Mouse (Mus musculus): ENCODE measurements around the gene Serinc2. TPM values are rescaled to one million over a fixed set of nuclear protein-coding genes. Genes with fewer than 3 reads are reported as not detected.

Serinc2 gene
- polyA plus RNA-seq, 1 experiment, result 37.7 TPM

GRCm38 (mm10) chr4:130224071-130224470, 54.9 kb downstream of the Serinc2 start:
- H3ac ChIP-seq (ENCODE audit: control insufficient read depth, insufficient read length, low read depth), result no peak overlapping the region
- H3K79me3 ChIP-seq (ENCODE audit: low read depth), result no peaks in the 10 kb centered on the region
- H3K27me3 ChIP-seq (ENCODE audit: control insufficient read depth, insufficient read depth, insufficient read length), result peaks cover 7% of the 10 kb centered on the region
- TF ChIP-seq FOSL1 (IDR thresholded peaks at IDR 0.05; ENCODE audit: insufficient read depth, low read length, poor library complexity, severe bottlenecking) (no peak), CEBPB (IDR thresholded peaks at IDR 0.05; ENCODE audit: low read depth) (no peak), MYOD1 (IDR thresholded peaks at IDR 0.05; ENCODE audit: control insufficient read depth, insufficient read length, low read depth) (no peak), MYOG (IDR thresholded peaks at IDR 0.05; ENCODE audit: control insufficient read depth, extremely low read depth, insufficient read length) (no peak), MAX (IDR thresholded peaks at IDR 0.05) (no peak), USF1 (IDR thresholded peaks at IDR 0.05; ENCODE audit: low read depth) (no peak), CTCF (IDR thresholded peaks at IDR 0.05; ENCODE audit: control insufficient read depth, insufficient read depth, insufficient read length) (no peak)
- H3K4me3 ChIP-seq (ENCODE audit: insufficient read depth, poor library complexity, severe bottlenecking), result no peak overlapping the region
- H3K79me2 ChIP-seq (ENCODE audit: control insufficient read depth, insufficient read depth), result no peaks in the 10 kb centered on the region
- H3K36me3 ChIP-seq (ENCODE audit: control insufficient read depth, insufficient read depth), result no peaks in the 10 kb centered on the region

GRCm38 (mm10) chr4:130222179-130222578, 56.8 kb downstream of the Serinc2 start, which contains the start of gene Gm853:
Gene Gm853 (minus strand): TSS chr4:130222401.
- Histone ChIP-seq H3K79me3 (ENCODE audit: low read depth) (no peaks in the 10 kb centered on the region), H3K79me2 (ENCODE audit: control insufficient read depth, insufficient read depth) (no peaks in the 10 kb centered on the region), H3K4me3 (ENCODE audit: insufficient read depth, poor library complexity, severe bottlenecking) (no peak within 1 kb of the TSS), H3K36me3 (ENCODE audit: control insufficient read depth, insufficient read depth) (no peaks in the 10 kb centered on the region), H3K27me3 (ENCODE audit: control insufficient read depth, insufficient read depth, insufficient read length) (peaks cover 16% of the 10 kb centered on the region), H3ac (ENCODE audit: control insufficient read depth, insufficient read length, low read depth) (no peak within 1 kb of the TSS)
- TF ChIP-seq MAX (IDR thresholded peaks at IDR 0.05) (no peak), FOSL1 (IDR thresholded peaks at IDR 0.05; ENCODE audit: insufficient read depth, low read length, poor library complexity, severe bottlenecking) (no peak), USF1 (IDR thresholded peaks at IDR 0.05; ENCODE audit: low read depth) (no peak), MYOD1 (IDR thresholded peaks at IDR 0.05; ENCODE audit: control insufficient read depth, insufficient read length, low read depth) (no peak), CEBPB (IDR thresholded peaks at IDR 0.05; ENCODE audit: low read depth) (no peak)

- Histone ChIP-seq H3ac (ENCODE audit: control insufficient read depth, insufficient read length, low read depth) (no peak overlapping the region), H3K79me3 (ENCODE audit: low read depth) (no peaks in the 10 kb centered on the region), H3K4me3 (ENCODE audit: insufficient read depth, poor library complexity, severe bottlenecking) (no peak overlapping the region), H3K36me3 (ENCODE audit: control insufficient read depth, insufficient read depth) (no peaks in the 10 kb centered on the region), H3K27me3 (ENCODE audit: control insufficient read depth, insufficient read depth, insufficient read length) (peaks cover 31% of the 10 kb centered on the region), H3K79me2 (ENCODE audit: control insufficient read depth, insufficient read depth) (no peaks in the 10 kb centered on the region)
- TF ChIP-seq MYOG (IDR thresholded peaks at IDR 0.05; ENCODE audit: control insufficient read depth, extremely low read depth, insufficient read length), result no peak
- TF ChIP-seq USF1 (IDR thresholded peaks at IDR 0.05; ENCODE audit: low read depth), result no peak
- TF ChIP-seq FOSL1 (IDR thresholded peaks at IDR 0.05; ENCODE audit: insufficient read depth, low read length, poor library complexity, severe bottlenecking), result no peak
- TF ChIP-seq CTCF (IDR thresholded peaks at IDR 0.05; ENCODE audit: control insufficient read depth, insufficient read depth, insufficient read length), result no peak
- no peak for TF ChIP-seq MAX (IDR thresholded peaks at IDR 0.05)
- no peak for TF ChIP-seq MYOD1 (IDR thresholded peaks at IDR 0.05; ENCODE audit: control insufficient read depth, insufficient read length, low read depth)
- TF ChIP-seq CEBPB (IDR thresholded peaks at IDR 0.05; ENCODE audit: low read depth), result no peak
Measured at GRCm38 (mm10) chr4:130220176-130220575, 58.8 kb downstream of the Serinc2 start.

- no peaks in the 10 kb centered on the region for H3K36me3 ChIP-seq (ENCODE audit: control insufficient read depth, insufficient read depth)
- TF ChIP-seq CTCF (IDR thresholded peaks at IDR 0.05; ENCODE audit: control insufficient read depth, insufficient read depth, insufficient read length) (no peak), FOSL1 (IDR thresholded peaks at IDR 0.05; ENCODE audit: insufficient read depth, low read length, poor library complexity, severe bottlenecking) (no peak), CEBPB (IDR thresholded peaks at IDR 0.05; ENCODE audit: low read depth) (no peak), USF1 (IDR thresholded peaks at IDR 0.05; ENCODE audit: low read depth) (no peak), MYOG (IDR thresholded peaks at IDR 0.05; ENCODE audit: control insufficient read depth, extremely low read depth, insufficient read length) (no peak), MYOD1 (IDR thresholded peaks at IDR 0.05; ENCODE audit: control insufficient read depth, insufficient read length, low read depth) (no peak), MAX (IDR thresholded peaks at IDR 0.05) (no peak)
- H3K79me3 ChIP-seq (ENCODE audit: low read depth), result no peaks in the 10 kb centered on the region
- no peak overlapping the region for H3ac ChIP-seq (ENCODE audit: control insufficient read depth, insufficient read length, low read depth)
- no peak overlapping the region for H3K4me3 ChIP-seq (ENCODE audit: insufficient read depth, poor library complexity, severe bottlenecking)
- peaks cover 50% of the 10 kb centered on the region for H3K27me3 ChIP-seq (ENCODE audit: control insufficient read depth, insufficient read depth, insufficient read length)
- H3K79me2 ChIP-seq (ENCODE audit: control insufficient read depth, insufficient read depth), result no peaks in the 10 kb centered on the region
Measured at GRCm38 (mm10) chr4:130215392-130215791, 63.6 kb downstream of the Serinc2 start.

GRCm38 (mm10) chr4:130213857-130214256, 65.1 kb downstream of the Serinc2 start:
- Histone ChIP-seq H3K36me3 (ENCODE audit: control insufficient read depth, insufficient read depth) (no peaks in the 10 kb centered on the region), H3K79me3 (ENCODE audit: low read depth) (no peaks in the 10 kb centered on the region), H3K4me3 (ENCODE audit: insufficient read depth, poor library complexity, severe bottlenecking) (no peak overlapping the region), H3ac (ENCODE audit: control insufficient read depth, insufficient read length, low read depth) (no peak overlapping the region), H3K79me2 (ENCODE audit: control insufficient read depth, insufficient read depth) (no peaks in the 10 kb centered on the region), H3K27me3 (ENCODE audit: control insufficient read depth, insufficient read depth, insufficient read length) (peaks cover 53% of the 10 kb centered on the region)
- TF ChIP-seq CTCF (IDR thresholded peaks at IDR 0.05; ENCODE audit: control insufficient read depth, insufficient read depth, insufficient read length), result no peak

GRCm38 (mm10) chr4:130213197-130213596, 65.8 kb downstream of the Serinc2 start:
- H3K36me3 ChIP-seq (ENCODE audit: control insufficient read depth, insufficient read depth), result no peaks in the 10 kb centered on the region
- no peak overlapping the region for H3ac ChIP-seq (ENCODE audit: control insufficient read depth, insufficient read length, low read depth)
- no peak overlapping the region for H3K4me3 ChIP-seq (ENCODE audit: insufficient read depth, poor library complexity, severe bottlenecking)
- H3K27me3 ChIP-seq (ENCODE audit: control insufficient read depth, insufficient read depth, insufficient read length), result peaks cover 52% of the 10 kb centered on the region
- no peaks in the 10 kb centered on the region for H3K79me2 ChIP-seq (ENCODE audit: control insufficient read depth, insufficient read depth)
- no peaks in the 10 kb centered on the region for H3K79me3 ChIP-seq (ENCODE audit: low read depth)
- TF ChIP-seq CTCF (IDR thresholded peaks at IDR 0.05; ENCODE audit: control insufficient read depth, insufficient read depth, insufficient read length) (no peak), MYOG (IDR thresholded peaks at IDR 0.05; ENCODE audit: control insufficient read depth, extremely low read depth, insufficient read length) (no peak), USF1 (IDR thresholded peaks at IDR 0.05; ENCODE audit: low read depth) (no peak), MYOD1 (IDR thresholded peaks at IDR 0.05; ENCODE audit: control insufficient read depth, insufficient read length, low read depth) (no peak), CEBPB (IDR thresholded peaks at IDR 0.05; ENCODE audit: low read depth) (no peak), MAX (IDR thresholded peaks at IDR 0.05) (no peak), FOSL1 (IDR thresholded peaks at IDR 0.05; ENCODE audit: insufficient read depth, low read length, poor library complexity, severe bottlenecking) (no peak)

All from C2C12 (cell line).